Mouse (Mus musculus) neural tube, embryonic 14.5 days (tissue): ENCODE data around the gene Rag2. TPM values are rescaled to one million over a fixed set of nuclear protein-coding genes. Genes with fewer than 3 reads are reported as not detected.

Experiments used
- ATAC-seq: fragments of 200-750 bp; cut with Nextera tagmentation; 2 replicates; pipeline ENCODE4 v1.8.0; 2017; ENCODE audit warnings: low read depth, mild to moderate bottlenecking, moderate TSS enrichment, moderate library complexity
- H3K27ac ChIP-seq: fragments of 300-500 bp; sonication (generic); 2 replicates; pipeline ENCODE4 v1.5.1; 2014; ENCODE audit warnings: low read depth, mild to moderate bottlenecking, control low read depth, low read length, moderate library complexity, mixed read lengths
- H3K27me3 ChIP-seq: fragments of 300-500 bp; sonication (generic); 2 replicates; pipeline ENCODE4 v1.6.1; 2014; ENCODE audit warnings: low read length; ENCODE audit not compliant: control insufficient read depth, insufficient read depth
- H3K36me3 ChIP-seq: fragments of 300-500 bp; sonication (generic); 2 replicates; pipeline ENCODE4 v1.6.1; 2014; ENCODE audit warnings: low read length, mixed read lengths; ENCODE audit not compliant: control insufficient read depth, insufficient read depth
- H3K4me1 ChIP-seq: fragments of 300-500 bp; sonication (generic); 2 replicates; pipeline ENCODE4 v1.6.1; 2014; ENCODE audit warnings: low read length; ENCODE audit not compliant: control insufficient read depth, insufficient read depth
- H3K4me2 ChIP-seq: fragments of 300-500 bp; sonication (generic); 2 replicates; pipeline ENCODE4 v1.6.1; 2014; ENCODE audit warnings: mild to moderate bottlenecking, low read depth, low read length, control low read depth
- H3K4me3 ChIP-seq: fragments of 300-500 bp; sonication (generic); 2 replicates; pipeline ENCODE4 v1.5.1; 2014; ENCODE audit warnings: low read depth, low read length, control low read depth, mixed read lengths
- H3K9ac ChIP-seq: fragments of 300-500 bp; sonication (generic); replicated peaks from 2 replicates; pipeline ENCODE4 v1.6.1; 2014; ENCODE audit warnings: low read depth, mild to moderate bottlenecking, control low read depth, low read length, mixed read lengths
- H3K9me3 ChIP-seq: fragments of 300-500 bp; sonication (generic); 2 replicates; pipeline ENCODE4 v1.6.1; 2016; ENCODE audit warnings: low read length; ENCODE audit not compliant: control insufficient read depth
- whole genome bisulfite sequencing: fragments of 180-500 bp; shearing (Covaris S2); extraction: QIAGEN DNeasy Blood & Tissue Kit; methylation state at CpG from one replicate; pipeline ENCODE4 v1.1.7; 2014; 5-methylcytosine and 5-hydroxymethylcytosine counted together
- polyA plus RNA-seq: library from polyadenylated mRNA; unstranded; fragments of >200 nt; fragmentation: Nextera tagmentation; extraction: Ambion mirVana; gene quantifications from 2 replicates; pipeline ENCODE4 v1.2.1, GENCODE M21; 2014

The Rag2 gene
- polyA plus RNA-seq, result not detected in 2 replicates

- no peaks in the 10 kb centered on the region for H3K36me3 ChIP-seq
- WGBS, result 46% methylated on average over 4 of the region's 4 CpGs
- no peaks in the 10 kb centered on the region for H3K27me3 ChIP-seq
- H3K4me3 ChIP-seq, result no peak within 1 kb of the TSS
- no peak within 1 kb of the TSS for H3K4me2 ChIP-seq
- H3K4me1 ChIP-seq, result 0 out of 2 replicates have a peak, but pooled peaks cover 8% of the 10 kb centered on the region
- ATAC-seq, result no peak
- no peak within 1 kb of the TSS for H3K9ac ChIP-seq
- no peaks in the 10 kb centered on the region for H3K9me3 ChIP-seq
- H3K27ac ChIP-seq, result no peak within 1 kb of the TSS
These were observed at the start of gene Rag2 for GRCm38 (mm10) chr2:101624526-101624925. Gene Rag2, plus strand, starts transcription at chr2:101624718.

- 80% methylated on average over 4 of the region's 4 CpGs for WGBS
- no peak overlapping the region for H3K4me3 ChIP-seq
- H3K27me3 ChIP-seq, result no peaks in the 10 kb centered on the region
- no peak overlapping the region for H3K4me2 ChIP-seq
- no peaks in the 10 kb centered on the region for H3K4me1 ChIP-seq
- H3K36me3 ChIP-seq, result no peaks in the 10 kb centered on the region
- H3K27ac ChIP-seq, result no peak overlapping the region
- H3K9me3 ChIP-seq, result no peaks in the 10 kb centered on the region
- ATAC-seq, result no peak
- H3K9ac ChIP-seq, result no peak overlapping the region
These were observed 47.3 kb upstream of the Rag2 start for GRCm38 (mm10) chr2:101577243-101577642.

- no peak overlapping the region for H3K27ac ChIP-seq
- no peak for ATAC-seq
- H3K4me3 ChIP-seq, result no peak overlapping the region
- H3K27me3 ChIP-seq, result no peaks in the 10 kb centered on the region
- no peaks in the 10 kb centered on the region for H3K36me3 ChIP-seq
- H3K9ac ChIP-seq, result no peak overlapping the region
- no peaks in the 10 kb centered on the region for H3K9me3 ChIP-seq
- WGBS, result 73% methylated on average over 2 of the region's 2 CpGs
- no peaks in the 10 kb centered on the region for H3K4me1 ChIP-seq
- H3K4me2 ChIP-seq, result no peak overlapping the region
These were observed 44.5 kb upstream of the Rag2 start for GRCm38 (mm10) chr2:101580027-101580426.

DNA sequence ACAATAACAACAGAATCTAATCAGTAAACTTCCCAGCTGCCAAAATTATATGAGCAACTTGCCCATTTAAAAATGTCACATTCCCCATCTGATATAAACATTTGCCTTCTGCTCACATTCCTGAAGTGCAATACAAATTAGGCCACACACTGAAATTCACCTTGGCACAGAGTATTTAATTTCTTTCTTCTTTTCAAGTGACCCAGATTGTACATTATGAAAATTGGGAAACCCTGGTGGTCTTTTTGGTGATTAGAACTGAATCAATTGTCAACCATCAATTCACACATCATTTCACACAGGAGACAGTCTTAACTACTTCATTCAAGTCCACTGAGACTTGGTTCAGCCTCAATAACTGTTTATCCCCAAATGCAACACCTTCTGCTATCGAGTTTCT, 44.1 kb upstream of the Rag2 start:
- Histone ChIP-seq H3K9ac (no peak overlapping the region), H3K27ac (no peak overlapping the region), H3K4me2 (no peak overlapping the region), H3K27me3 (no peaks in the 10 kb centered on the region), H3K4me1 (no peaks in the 10 kb centered on the region), H3K9me3 (no peaks in the 10 kb centered on the region), H3K36me3 (no peaks in the 10 kb centered on the region), H3K4me3 (no peak overlapping the region)
- ATAC-seq, result no peak
- WGBS, result 62% methylated on average over 1 of the region's 1 CpGs

- H3K4me3 ChIP-seq, result no peak overlapping the region
- H3K4me2 ChIP-seq, result no peak overlapping the region
- no peaks in the 10 kb centered on the region for H3K9me3 ChIP-seq
- no peaks in the 10 kb centered on the region for H3K4me1 ChIP-seq
- no peaks in the 10 kb centered on the region for H3K36me3 ChIP-seq
- H3K9ac ChIP-seq, result no peak overlapping the region
- 85% methylated on average over 3 of the region's 3 CpGs for whole genome bisulfite sequencing
- no peak for ATAC-seq
- H3K27ac ChIP-seq, result no peak overlapping the region
- no peaks in the 10 kb centered on the region for H3K27me3 ChIP-seq
These were observed 43.5 kb upstream of the Rag2 start for GRCm38 (mm10) chr2:101580977-101581376.

GRCm38 (mm10) chr2:101581418-101581817, 43.1 kb upstream of the Rag2 start:
- Histone ChIP-seq H3K4me2 (no peak overlapping the region), H3K4me3 (no peak overlapping the region), H3K36me3 (no peaks in the 10 kb centered on the region), H3K27ac (no peak overlapping the region), H3K4me1 (no peaks in the 10 kb centered on the region), H3K27me3 (no peaks in the 10 kb centered on the region), H3K9me3 (no peaks in the 10 kb centered on the region), H3K9ac (no peak overlapping the region)
- 87% methylated on average over 3 of the region's 3 CpGs for WGBS
- ATAC-seq, result no peak

- Histone ChIP-seq H3K9ac (no peak overlapping the region), H3K4me2 (no peak overlapping the region), H3K36me3 (no peaks in the 10 kb centered on the region), H3K27me3 (no peaks in the 10 kb centered on the region), H3K9me3 (no peaks in the 10 kb centered on the region), H3K4me1 (peaks cover 26% of the 10 kb centered on the region), H3K27ac (no peak overlapping the region; the same call in 1 of the 2 replicates), H3K4me3 (no peak overlapping the region)
- 29% methylated on average over 8 of the region's 8 CpGs for WGBS
- no peak for ATAC-seq
These were observed 33.2 kb upstream of the Rag2 start for GRCm38 (mm10) chr2:101591356-101591755.

DNA sequence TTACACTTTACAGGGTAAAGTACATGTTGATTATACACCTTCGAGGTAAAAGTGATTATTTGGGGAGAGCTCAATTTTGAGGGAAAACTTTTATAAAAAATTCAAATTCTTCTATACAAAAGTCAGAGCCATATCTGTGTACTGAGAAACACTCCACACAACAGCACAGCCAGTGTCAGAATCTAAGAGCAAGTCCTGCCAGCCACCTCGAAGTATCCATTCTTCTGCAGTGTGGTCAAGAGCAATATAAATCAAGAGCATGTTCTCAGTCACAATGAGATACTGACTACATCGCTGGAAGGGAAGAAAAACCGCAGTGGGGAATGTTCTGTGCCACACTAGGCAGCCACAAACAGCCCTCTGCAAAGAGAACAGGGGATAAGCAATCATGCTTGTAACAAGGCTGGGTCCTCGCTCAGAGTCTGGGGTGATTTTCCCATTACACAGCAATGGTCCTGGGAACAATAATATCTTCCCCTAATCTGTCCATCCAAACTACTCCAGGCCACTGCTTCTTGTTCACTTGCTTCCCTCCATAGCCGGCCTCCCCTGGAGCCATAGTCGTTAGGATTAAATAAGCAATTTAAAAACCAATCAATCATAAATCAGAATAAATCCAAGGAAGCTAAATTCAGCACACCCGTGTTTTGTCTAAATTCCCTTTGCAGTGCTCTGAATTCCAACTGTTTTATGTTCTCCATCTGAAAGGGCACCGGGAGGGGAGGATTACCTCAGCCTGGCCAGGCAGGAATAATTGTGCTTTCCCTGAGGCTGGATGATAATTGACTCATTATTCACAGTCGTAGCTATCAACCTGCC, 32.3 kb upstream of the Rag2 start:
- peaks cover 26% of the 10 kb centered on the region for H3K4me1 ChIP-seq
- peak overlapping the region; percentile 56; the same call in 1 of the 2 replicates for H3K27ac ChIP-seq
- H3K36me3 ChIP-seq, result no peaks in the 10 kb centered on the region
- 8% methylated on average over 10 of the region's 10 CpGs for WGBS
- no peak overlapping the region for H3K4me2 ChIP-seq
- H3K9ac ChIP-seq, result no peak overlapping the region
- no peak overlapping the region for H3K4me3 ChIP-seq
- ATAC-seq, result peak; percentile 90
- no peaks in the 10 kb centered on the region for H3K9me3 ChIP-seq
- H3K27me3 ChIP-seq, result no peaks in the 10 kb centered on the region

DNA sequence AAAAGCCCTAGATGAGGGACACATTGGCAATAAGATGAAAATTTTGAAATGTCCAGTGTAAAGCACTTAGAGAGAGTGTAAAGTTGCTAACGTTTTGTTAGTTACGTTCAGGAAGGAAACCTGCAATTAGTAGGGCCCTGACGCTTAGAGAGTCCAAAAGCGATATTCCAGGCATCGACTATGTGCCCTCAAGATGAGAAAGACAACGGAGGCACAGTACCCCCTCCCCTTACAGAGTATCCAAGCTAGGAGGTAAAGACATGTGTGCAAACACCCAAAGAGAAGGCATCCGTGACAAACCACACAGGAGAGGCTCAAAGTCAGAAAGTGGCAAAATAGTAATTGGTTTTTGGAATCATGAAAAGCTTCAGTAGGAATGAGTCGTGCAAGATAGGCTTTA, 31.6 kb upstream of the Rag2 start:
- peak; percentile 29 for ATAC-seq
- Histone ChIP-seq H3K36me3 (no peaks in the 10 kb centered on the region), H3K27ac (peak overlapping the region; percentile 60), H3K4me2 (no peak overlapping the region), H3K4me1 (peaks cover 26% of the 10 kb centered on the region), H3K9ac (no peak overlapping the region), H3K4me3 (no peak overlapping the region), H3K27me3 (no peaks in the 10 kb centered on the region), H3K9me3 (no peaks in the 10 kb centered on the region)
- 21% methylated on average over 8 of the region's 8 CpGs for WGBS
